Mouse (Mus musculus): ENCODE data around the gene D17H6S53E.

DNA sequence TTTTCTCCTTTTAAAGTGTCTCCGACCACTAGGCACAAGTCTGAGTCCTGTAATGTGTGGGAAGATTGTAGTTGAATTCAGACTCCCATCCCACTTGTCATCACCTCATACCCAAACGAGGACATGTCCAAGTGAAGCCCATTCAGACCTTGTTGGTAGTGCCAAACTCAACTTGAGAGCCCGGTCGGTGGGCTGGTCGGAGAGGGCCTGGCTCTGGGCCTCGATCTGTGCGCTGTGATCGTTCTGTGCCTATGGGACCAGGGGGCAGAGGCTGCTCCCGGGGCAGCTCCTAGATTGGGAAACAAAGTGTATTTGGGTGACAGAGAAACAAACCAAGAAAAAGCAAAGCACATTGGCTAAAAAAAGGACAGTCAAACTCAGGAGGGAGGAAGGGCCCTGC, 26.9 kb downstream of the D17H6S53E start:
- TF ChIP-seq CTCF (IDR thresholded peaks at IDR 0.05; ENCODE audit: low read depth) (no peak), EP300 (IDR thresholded peaks at IDR 0.05; ENCODE audit: low read depth) (no peak)

Data from liver, postnatal 0 days (tissue).